Comparison of ENCODE assay signal across 13 mouse cellular contexts in the genomic region with DNA sequence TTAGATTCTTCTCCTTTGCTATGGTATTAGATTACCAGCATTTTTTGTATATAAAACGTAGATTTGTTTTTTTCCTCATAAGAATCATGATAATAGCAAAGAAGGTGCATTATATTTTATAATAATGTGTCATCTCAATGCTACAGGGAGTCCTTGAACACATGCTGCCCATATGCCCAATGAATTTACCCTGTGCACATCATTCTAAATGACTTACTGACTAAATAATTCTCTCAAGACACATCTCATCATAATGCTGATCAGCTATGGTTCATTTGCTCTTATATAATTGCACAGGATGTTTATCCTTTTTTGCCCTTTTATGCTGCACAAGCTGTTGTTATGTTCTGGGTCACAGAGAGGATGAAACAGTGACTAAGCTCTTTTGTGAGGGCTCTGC.
"Had no signal": no experiment of that assay in that cellular context is flagged by ENCODE, and none has a peak within 500 bp of the region (broad histone marks: within the 10 kb centered on the region; RNA-seq: fewer than 3 reads in every experiment).

No protein-coding gene starts in this region.

- H3K4me3 ChIP-seq: limb, embryonic 12.5 days; liver, embryonic 13.5 days; lung, embryonic 15.5 days; midbrain, embryonic 12.5 days had no signal

- ATAC-seq: intestine, embryonic 16.5 days; liver, postnatal 0 days had no signal

- H3K9me3 ChIP-seq: limb, embryonic 12.5 days; liver, embryonic 13.5 days; lung, embryonic 15.5 days; midbrain, embryonic 12.5 days had no signal

- H3K27me3 ChIP-seq: limb, embryonic 12.5 days; liver, embryonic 13.5 days; lung, embryonic 15.5 days; midbrain, embryonic 12.5 days had no signal

- DNase-seq: kidney, adult 2 months; kidney, postnatal 25 days; layer of hippocampus, adult 9-11 months; liver; liver, embryonic 13.5 days; liver, postnatal 0 days; lung, postnatal 14 days; thymus, adult 2 months; thymus, postnatal 25 days had no signal

- H3K4me1 ChIP-seq: limb, embryonic 12.5 days; liver, embryonic 13.5 days; lung, embryonic 15.5 days; midbrain, embryonic 12.5 days had no signal

- H3K9ac ChIP-seq: limb, embryonic 12.5 days; liver, embryonic 13.5 days; liver, postnatal 0 days; lung, embryonic 15.5 days; midbrain, embryonic 12.5 days had no signal

- H3K36me3 ChIP-seq: limb, embryonic 12.5 days; liver, embryonic 13.5 days; lung, embryonic 15.5 days; midbrain, embryonic 12.5 days had no signal

- H3K27ac ChIP-seq: limb, embryonic 12.5 days; liver, embryonic 13.5 days; lung, embryonic 15.5 days; midbrain, embryonic 12.5 days had no signal

- H3K4me2 ChIP-seq: limb, embryonic 12.5 days; liver, embryonic 13.5 days; lung, embryonic 15.5 days; midbrain, embryonic 12.5 days had no signal
